Mouse (Mus musculus): ENCODE results near the gene Wdr6. TPM values are rescaled to one million over a fixed set of nuclear protein-coding genes. Genes with fewer than 3 reads are reported as not detected.
"Not testable (repeated sequence)": the region's sequence is repeated elsewhere in the genome, so short reads cannot be mapped to it uniquely, and the experiment has no call there.

The Wdr6 gene
- 97.4 and 107 TPM in 2 replicates for polyA plus RNA-seq (2012; rRNA removed)

GRCm38 (mm10) chr9:108578545-108579343 is at the start of gene Wdr6:
Gene Wdr6 (minus strand): TSS chr9:108578739.
- WGBS, result 3% methylated on average over 51 of the region's 51 CpGs
- Histone ChIP-seq H3K27me3 (ENCODE audit: control insufficient read depth, insufficient read depth, low read length) (no peaks in the 10 kb centered on the region), H3K4me1 (ENCODE audit: control insufficient read depth, insufficient read depth, low read length) (peaks cover 7% of the 10 kb centered on the region), H3K4me3 (replicated peaks; ENCODE audit: insufficient read depth, low read depth, low read length) (peak within 1 kb of the TSS; percentile 72), H3K27ac (ENCODE audit: insufficient read depth, low read length) (0 out of 2 replicates have a peak within 1 kb of the TSS, but pooled peaks have one; percentile 16)
- DNase-seq, result peak; percentile 85 to 93
- TF ChIP-seq CTCF (IDR thresholded peaks at IDR 0.05; ENCODE audit: borderline replicate concordance, insufficient read depth, low read depth, low read length) (no peak), POLR2A (IDR thresholded peaks at IDR 0.05; ENCODE audit: borderline replicate concordance, insufficient read depth, low read length) (peak; percentile 66; the same call in 1 of the 2 replicates)

GRCm38 (mm10) chr9:108628141-108628540 is 49.6 kb upstream of the Wdr6 start:
- 70% methylated on average over 4 of the region's 4 CpGs for WGBS
- Histone ChIP-seq H3K4me1 (ENCODE audit: control insufficient read depth, insufficient read depth, low read length) (peaks cover 4% of the 10 kb centered on the region; the same call in 1 of the 2 replicates), H3K4me3 (replicated peaks; ENCODE audit: insufficient read depth, low read depth, low read length) (no peak overlapping the region), H3K27me3 (ENCODE audit: control insufficient read depth, insufficient read depth, low read length) (no peaks in the 10 kb centered on the region), H3K27ac (ENCODE audit: insufficient read depth, low read length) (no peak overlapping the region)
- DNase-seq, result no peak
- TF ChIP-seq CTCF (IDR thresholded peaks at IDR 0.05; ENCODE audit: borderline replicate concordance, insufficient read depth, low read depth, low read length), result no peak
- no peak for TF ChIP-seq POLR2A (IDR thresholded peaks at IDR 0.05; ENCODE audit: borderline replicate concordance, insufficient read depth, low read length)

- no peak overlapping the region; the same call in 1 of the 2 replicates for H3K27ac ChIP-seq (ENCODE audit: insufficient read depth, low read length)
- TF ChIP-seq POLR2A (IDR thresholded peaks at IDR 0.05; ENCODE audit: borderline replicate concordance, insufficient read depth, low read length) (no peak), CTCF (IDR thresholded peaks at IDR 0.05; ENCODE audit: borderline replicate concordance, insufficient read depth, low read depth, low read length) (no peak)
- peak in 1 of 2 experiments; percentile 22 for DNase-seq
- H3K4me3 ChIP-seq (replicated peaks; ENCODE audit: insufficient read depth, low read depth, low read length), result no peak overlapping the region
- WGBS, result 2% methylated on average over 2 of the region's 2 CpGs
- H3K27me3 ChIP-seq (ENCODE audit: control insufficient read depth, insufficient read depth, low read length), result no peaks in the 10 kb centered on the region
- H3K4me1 ChIP-seq (ENCODE audit: control insufficient read depth, insufficient read depth, low read length), result peaks cover 4% of the 10 kb centered on the region; the same call in 1 of the 2 replicates
These were observed 48.0 kb upstream of the Wdr6 start for GRCm38 (mm10) chr9:108626498-108626897.

GRCm38 (mm10) chr9:108617301-108617700 is 38.8 kb upstream of the Wdr6 start:
- TF ChIP-seq POLR2A (IDR thresholded peaks at IDR 0.05; ENCODE audit: borderline replicate concordance, insufficient read depth, low read length) (no peak), CTCF (IDR thresholded peaks at IDR 0.05; ENCODE audit: borderline replicate concordance, insufficient read depth, low read depth, low read length) (no peak)
- DNase-seq, result no peak
- Histone ChIP-seq H3K4me1 (ENCODE audit: control insufficient read depth, insufficient read depth, low read length) (no peaks in the 10 kb centered on the region), H3K27me3 (ENCODE audit: control insufficient read depth, insufficient read depth, low read length) (no peaks in the 10 kb centered on the region), H3K27ac (ENCODE audit: insufficient read depth, low read length) (no peak overlapping the region), H3K4me3 (replicated peaks; ENCODE audit: insufficient read depth, low read depth, low read length) (no peak overlapping the region)
- 96% methylated on average over 1 of the region's 1 CpGs for WGBS

GRCm38 (mm10) chr9:108611488-108611887 is 32.9 kb upstream of the Wdr6 start:
- no peak overlapping the region for H3K4me3 ChIP-seq (replicated peaks; ENCODE audit: insufficient read depth, low read depth, low read length)
- WGBS, result 97% methylated on average over 10 of the region's 10 CpGs
- no peaks in the 10 kb centered on the region for H3K27me3 ChIP-seq (ENCODE audit: control insufficient read depth, insufficient read depth, low read length)
- H3K4me1 ChIP-seq (ENCODE audit: control insufficient read depth, insufficient read depth, low read length), result no peaks in the 10 kb centered on the region
- no peak overlapping the region for H3K27ac ChIP-seq (ENCODE audit: insufficient read depth, low read length)
- TF ChIP-seq POLR2A (IDR thresholded peaks at IDR 0.05; ENCODE audit: borderline replicate concordance, insufficient read depth, low read length) (no peak), CTCF (IDR thresholded peaks at IDR 0.05; ENCODE audit: borderline replicate concordance, insufficient read depth, low read depth, low read length) (no peak)
- DNase-seq, result no peak

- Histone ChIP-seq H3K27me3 (ENCODE audit: control insufficient read depth, insufficient read depth, low read length) (no peaks in the 10 kb centered on the region), H3K4me3 (replicated peaks; ENCODE audit: insufficient read depth, low read depth, low read length) (no peak overlapping the region), H3K27ac (ENCODE audit: insufficient read depth, low read length) (no peak overlapping the region), H3K4me1 (ENCODE audit: control insufficient read depth, insufficient read depth, low read length) (no peaks in the 10 kb centered on the region)
- no peak for TF ChIP-seq POLR2A (IDR thresholded peaks at IDR 0.05; ENCODE audit: borderline replicate concordance, insufficient read depth, low read length)
- no peak for TF ChIP-seq CTCF (IDR thresholded peaks at IDR 0.05; ENCODE audit: borderline replicate concordance, insufficient read depth, low read depth, low read length)
- 97% methylated on average over 4 of the region's 4 CpGs for WGBS
- no peak for DNase-seq
These were observed 30.4 kb upstream of the Wdr6 start for GRCm38 (mm10) chr9:108608889-108609288.

GRCm38 (mm10) chr9:108607929-108608328 is 29.4 kb upstream of the Wdr6 start:
- not testable (repeated sequence) for H3K4me3 ChIP-seq (replicated peaks; ENCODE audit: insufficient read depth, low read depth, low read length); H3K27me3 ChIP-seq (ENCODE audit: control insufficient read depth, insufficient read depth, low read length); H3K4me1 ChIP-seq (ENCODE audit: control insufficient read depth, insufficient read depth, low read length); H3K27ac ChIP-seq (ENCODE audit: insufficient read depth, low read length); DNase-seq
- WGBS, result 91% methylated on average over 5 of the region's 5 CpGs

- Histone ChIP-seq H3K27ac (ENCODE audit: insufficient read depth, low read length) (no peak overlapping the region), H3K27me3 (ENCODE audit: control insufficient read depth, insufficient read depth, low read length) (no peaks in the 10 kb centered on the region), H3K4me1 (ENCODE audit: control insufficient read depth, insufficient read depth, low read length) (no peaks in the 10 kb centered on the region), H3K4me3 (replicated peaks; ENCODE audit: insufficient read depth, low read depth, low read length) (no peak overlapping the region)
- WGBS, result 83% methylated on average over 4 of the region's 4 CpGs
- TF ChIP-seq CTCF (IDR thresholded peaks at IDR 0.05; ENCODE audit: borderline replicate concordance, insufficient read depth, low read depth, low read length) (no peak), POLR2A (IDR thresholded peaks at IDR 0.05; ENCODE audit: borderline replicate concordance, insufficient read depth, low read length) (no peak)
- DNase-seq, result no peak
These were observed 23.4 kb upstream of the Wdr6 start for GRCm38 (mm10) chr9:108601986-108602385.
